Mouse (Mus musculus) erythroblast, embryonic 14.5 days (primary cell): ENCODE results near the gene Tmcc2.

ENCODE experiments used
- GATA1 ChIP-seq: IDR thresholded peaks from 2 replicates; pipeline ENCODE4 v1.6.1; 2012; ENCODE audit warnings: low read length, inconsistent platforms, mixed read lengths
- TAL1 ChIP-seq: IDR thresholded peaks from 3 replicates; pipeline ENCODE4 v1.6.1; 2012; ENCODE audit warnings: low read length, inconsistent platforms, mixed read lengths

- TF ChIP-seq GATA1 = no peak
- TF ChIP-seq TAL1 = no peak
These were observed 29.6 kb upstream of the Tmcc2 start for GRCm38 (mm10) chr1:132420662-132421061.
